Mouse (Mus musculus): ENCODE data around the gene Abcg8. TPM values are rescaled to one million over a fixed set of nuclear protein-coding genes. Genes with fewer than 3 reads are reported as not detected.

The Abcg8 gene
- polyA plus RNA-seq, 1 experiment from 2014 or later, result 0.22 TPM

- ATAC-seq (ENCODE audit: low FRiP score), result no peak
- H3K9ac ChIP-seq, result no peak overlapping the region
These were observed 31.0 kb upstream of the Abcg8 start for GRCm38 (mm10) chr17:84645119-84645518.

GRCm38 (mm10) chr17:84645894-84646293 is 30.2 kb upstream of the Abcg8 start:
- no peak overlapping the region for H3K9ac ChIP-seq
- no peak overlapping the region for H3K4me2 ChIP-seq (replicated peaks)
- H3K36me3 ChIP-seq, result no peaks in the 10 kb centered on the region
- no peak for ATAC-seq (ENCODE audit: low FRiP score)
- H3K4me3 ChIP-seq, result no peak overlapping the region
- no peaks in the 10 kb centered on the region for H3K9me3 ChIP-seq (replicated peaks)
- 34% methylated on average over 3 of the region's 7 CpGs for WGBS
- peaks cover 10% of the 10 kb centered on the region for H3K4me1 ChIP-seq
- no peak overlapping the region for H3K27ac ChIP-seq
- no peaks in the 10 kb centered on the region for H3K27me3 ChIP-seq

More at GRCm38 (mm10) chr17:84645119-84645518, 31.0 kb upstream of the Abcg8 start:
- H3K4me2 ChIP-seq (replicated peaks), result no peak overlapping the region
- H3K36me3 ChIP-seq, result no peaks in the 10 kb centered on the region
- H3K4me3 ChIP-seq, result no peak overlapping the region
- H3K27me3 ChIP-seq, result no peaks in the 10 kb centered on the region
- H3K27ac ChIP-seq, result no peak overlapping the region
- no peaks in the 10 kb centered on the region for H3K9me3 ChIP-seq (replicated peaks)
- 30% methylated on average over 9 of the region's 9 CpGs for WGBS
- peaks cover 10% of the 10 kb centered on the region for H3K4me1 ChIP-seq

GRCm38 (mm10) chr17:84646477-84646876 is 29.6 kb upstream of the Abcg8 start:
- Histone ChIP-seq H3K36me3 (0 out of 2 replicates have a peak, but pooled peaks cover 2% of the 10 kb centered on the region), H3K27ac (no peak overlapping the region), H3K4me2 (replicated peaks) (no peak overlapping the region), H3K9me3 (replicated peaks) (no peaks in the 10 kb centered on the region), H3K27me3 (no peaks in the 10 kb centered on the region), H3K9ac (no peak overlapping the region), H3K4me1 (peaks cover 10% of the 10 kb centered on the region), H3K4me3 (no peak overlapping the region)
- ATAC-seq (ENCODE audit: low FRiP score), result no peak
- 61% methylated on average over 2 of the region's 2 CpGs for WGBS

GRCm38 (mm10) chr17:84647630-84648029 is 28.5 kb upstream of the Abcg8 start:
- H3K36me3 ChIP-seq, result 0 out of 2 replicates have a peak, but pooled peaks cover 2% of the 10 kb centered on the region
- 90% methylated on average over 4 of the region's 4 CpGs for WGBS
- no peak overlapping the region for H3K9ac ChIP-seq
- no peak for ATAC-seq (ENCODE audit: low FRiP score)
- no peaks in the 10 kb centered on the region for H3K9me3 ChIP-seq (replicated peaks)
- H3K4me1 ChIP-seq, result peaks cover 10% of the 10 kb centered on the region
- H3K4me3 ChIP-seq, result no peak overlapping the region
- H3K4me2 ChIP-seq (replicated peaks), result no peak overlapping the region
- no peaks in the 10 kb centered on the region for H3K27me3 ChIP-seq
- no peak overlapping the region for H3K27ac ChIP-seq

- Histone ChIP-seq H3K9me3 (replicated peaks) (no peaks in the 10 kb centered on the region), H3K27me3 (no peaks in the 10 kb centered on the region), H3K27ac (no peak overlapping the region), H3K4me1 (no peaks in the 10 kb centered on the region; the same call in 1 of the 2 replicates), H3K4me2 (replicated peaks) (no peak overlapping the region), H3K9ac (no peak overlapping the region), H3K4me3 (no peak overlapping the region), H3K36me3 (0 out of 2 replicates have a peak, but pooled peaks cover 2% of the 10 kb centered on the region)
- 93% methylated on average over 9 of the region's 9 CpGs for WGBS
- no peak for ATAC-seq (ENCODE audit: low FRiP score)
These were observed 25.6 kb upstream of the Abcg8 start for GRCm38 (mm10) chr17:84650302-84651017.

- no peak overlapping the region for H3K9ac ChIP-seq
- H3K4me2 ChIP-seq (replicated peaks), result no peak overlapping the region
- peaks cover 26% of the 10 kb centered on the region for H3K4me1 ChIP-seq
- no peak overlapping the region for H3K27ac ChIP-seq
- ATAC-seq (ENCODE audit: low FRiP score), result no peak
- no peaks in the 10 kb centered on the region for H3K27me3 ChIP-seq
- 95% methylated on average over 9 of the region's 9 CpGs for WGBS
- 0 out of 2 replicates have a peak, but pooled peaks cover 2% of the 10 kb centered on the region for H3K36me3 ChIP-seq
- H3K9me3 ChIP-seq (replicated peaks), result no peaks in the 10 kb centered on the region
- no peak overlapping the region for H3K4me3 ChIP-seq
These were observed 22.6 kb upstream of the Abcg8 start for GRCm38 (mm10) chr17:84653544-84653943.

- Histone ChIP-seq H3K4me1 (peaks cover 32% of the 10 kb centered on the region), H3K36me3 (0 out of 2 replicates have a peak, but pooled peaks cover 2% of the 10 kb centered on the region), H3K4me2 (replicated peaks) (no peak overlapping the region), H3K27me3 (no peaks in the 10 kb centered on the region), H3K9me3 (replicated peaks) (no peaks in the 10 kb centered on the region), H3K4me3 (no peak overlapping the region), H3K9ac (no peak overlapping the region), H3K27ac (peak overlapping the region; percentile 70)
- no peak for ATAC-seq (ENCODE audit: low FRiP score)
- 56% methylated on average over 5 of the region's 5 CpGs for WGBS
These were observed 19.9 kb upstream of the Abcg8 start for GRCm38 (mm10) chr17:84656205-84656604.

- Histone ChIP-seq H3K4me3 (no peak overlapping the region), H3K27me3 (no peaks in the 10 kb centered on the region), H3K9me3 (replicated peaks) (no peaks in the 10 kb centered on the region), H3K4me1 (peaks cover 32% of the 10 kb centered on the region), H3K9ac (no peak overlapping the region), H3K36me3 (no peaks in the 10 kb centered on the region), H3K4me2 (replicated peaks) (no peak overlapping the region), H3K27ac (peak overlapping the region; percentile 70)
- 46% methylated on average over 19 of the region's 19 CpGs for WGBS
- ATAC-seq (ENCODE audit: low FRiP score), result peak; percentile 64
These were observed 19.3 kb upstream of the Abcg8 start for GRCm38 (mm10) chr17:84656653-84657421.

- Histone ChIP-seq H3K36me3 (no peaks in the 10 kb centered on the region), H3K4me2 (replicated peaks) (no peak overlapping the region), H3K27me3 (no peaks in the 10 kb centered on the region), H3K4me3 (no peak overlapping the region), H3K9ac (no peak overlapping the region), H3K27ac (0 out of 2 replicates have a peak overlapping the region, but pooled peaks have one; percentile 24), H3K4me1 (peaks cover 32% of the 10 kb centered on the region), H3K9me3 (replicated peaks) (no peaks in the 10 kb centered on the region)
- WGBS, result 72% methylated on average over 3 of the region's 3 CpGs
- ATAC-seq (ENCODE audit: low FRiP score), result peak; percentile 29; the same call in 1 of the 2 replicates
These were observed 18.7 kb upstream of the Abcg8 start for GRCm38 (mm10) chr17:84657422-84657732.

- Histone ChIP-seq H3K27ac (0 out of 2 replicates have a peak overlapping the region, but pooled peaks have one; percentile 24), H3K9ac (no peak overlapping the region), H3K4me3 (no peak overlapping the region), H3K27me3 (no peaks in the 10 kb centered on the region), H3K36me3 (no peaks in the 10 kb centered on the region), H3K9me3 (replicated peaks) (no peaks in the 10 kb centered on the region), H3K4me2 (replicated peaks) (no peak overlapping the region), H3K4me1 (peaks cover 32% of the 10 kb centered on the region)
- 60% methylated on average over 7 of the region's 7 CpGs for WGBS
- ATAC-seq (ENCODE audit: low FRiP score), result no peak
These were observed 18.3 kb upstream of the Abcg8 start for GRCm38 (mm10) chr17:84657782-84658181.

GRCm38 (mm10) chr17:84658195-84658594 is 17.9 kb upstream of the Abcg8 start:
- WGBS, result 32% methylated on average over 5 of the region's 5 CpGs

GRCm38 (mm10) chr17:84658951-84659350 is 17.2 kb upstream of the Abcg8 start:
- Histone ChIP-seq H3K27me3 (no peaks in the 10 kb centered on the region), H3K9ac (no peak overlapping the region), H3K27ac (no peak overlapping the region), H3K4me3 (no peak overlapping the region), H3K9me3 (replicated peaks) (no peaks in the 10 kb centered on the region), H3K36me3 (no peaks in the 10 kb centered on the region), H3K4me2 (replicated peaks) (no peak overlapping the region), H3K4me1 (peaks cover 32% of the 10 kb centered on the region)
- ATAC-seq (ENCODE audit: low FRiP score), result no peak
- 74% methylated on average over 8 of the region's 8 CpGs for WGBS

More at GRCm38 (mm10) chr17:84658195-84658594, 17.9 kb upstream of the Abcg8 start:
- Histone ChIP-seq H3K4me3 (no peak overlapping the region), H3K4me2 (replicated peaks) (no peak overlapping the region), H3K27me3 (no peaks in the 10 kb centered on the region), H3K9ac (no peak overlapping the region), H3K4me1 (peaks cover 32% of the 10 kb centered on the region), H3K36me3 (no peaks in the 10 kb centered on the region), H3K9me3 (replicated peaks) (no peaks in the 10 kb centered on the region), H3K27ac (no peak overlapping the region)
- no peak for ATAC-seq (ENCODE audit: low FRiP score)
